Mouse (Mus musculus) megakaryocyte, adult 5-6 weeks (primary cell): ENCODE measurements around the gene Bcl6b. TPM values are rescaled to one million over a fixed set of nuclear protein-coding genes. Genes with fewer than 3 reads are reported as not detected.

Experiments used
- ATAC-seq: 2 replicates; pipeline ENCODE4 v1.8.0; 2016; ENCODE audit warnings: mild to moderate bottlenecking, inconsistent platforms; ENCODE audit not compliant: poor library complexity, severe bottlenecking
- total RNA-seq, 2 experiments: library from RNA; stranded (forward) in 1 of 2; stranded (reverse) in 1 of 2; fragments of 153-499, 151-499 nt in 1 of 2; fragments of 221-1000, 200-1000 nt in 1 of 2; gene quantifications; 2 replicates each; pipeline versions ENCODE4 v1.2.3 to v1.2.4; 2015 to 2017

Bcl6b gene
- total RNA-seq, 2 experiments from 2014 or later: 0.04 TPM; not detected in 1

- ATAC-seq: no peak
These were observed 15.3 kb downstream of the Bcl6b start for GRCm38 (mm10) chr11:70214191-70214855.

DNA sequence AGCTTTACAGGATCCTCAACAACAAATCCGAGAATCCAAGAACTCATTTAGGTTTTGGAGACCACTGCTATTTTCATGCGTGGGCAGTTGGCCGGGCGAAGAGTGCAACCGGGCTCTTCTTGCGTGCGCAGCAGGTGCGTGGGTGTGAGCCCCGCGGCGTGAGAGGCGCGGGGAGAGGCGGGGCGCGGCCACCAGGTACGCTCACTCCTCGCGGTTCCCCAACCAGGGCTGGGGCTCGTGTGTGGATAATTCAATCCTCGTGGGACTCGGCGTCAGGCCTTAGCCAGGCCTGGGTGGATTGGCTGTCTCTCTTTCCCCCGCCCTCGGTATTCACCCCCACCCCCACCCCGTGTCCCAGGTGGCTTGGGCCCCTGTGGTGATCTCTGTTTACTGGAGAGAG lies 15.9 kb downstream of the Bcl6b start:
- ATAC-seq: no peak

- ATAC-seq: no peak
These were observed 16.7 kb downstream of the Bcl6b start for GRCm38 (mm10) chr11:70212896-70213295.

GRCm38 (mm10) chr11:70212423-70212822 lies 17.2 kb downstream of the Bcl6b start, which contains the start of gene Slc16a11:
Gene Slc16a11, plus strand, starts transcription at chr11:70212752.
- no peak for ATAC-seq

GRCm38 (mm10) chr11:70211972-70212371 lies 17.6 kb downstream of the Bcl6b start:
- ATAC-seq: no peak

DNA sequence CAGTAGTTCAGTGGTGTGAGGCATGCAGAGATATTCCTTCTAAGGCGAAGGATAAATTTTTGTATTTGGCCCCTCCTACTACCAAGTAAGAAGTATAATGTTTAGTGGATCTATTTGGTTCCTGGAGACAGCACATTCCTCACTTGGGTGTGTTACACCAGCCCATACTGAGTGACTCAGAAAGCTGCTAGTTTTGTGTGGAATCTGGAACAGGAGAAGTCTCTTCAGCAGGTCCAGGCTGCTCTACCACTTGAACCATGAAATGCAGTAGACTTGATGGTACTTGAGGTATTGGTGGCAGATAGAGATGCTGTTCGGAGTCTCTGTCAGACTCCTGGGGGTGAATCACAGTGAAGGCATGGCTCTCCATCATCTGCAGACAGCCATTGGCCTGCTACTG lies 18.9 kb downstream of the Bcl6b start:
- no peak for ATAC-seq

- no peak for ATAC-seq
These were observed 20.7 kb downstream of the Bcl6b start for GRCm38 (mm10) chr11:70208778-70209388.

DNA sequence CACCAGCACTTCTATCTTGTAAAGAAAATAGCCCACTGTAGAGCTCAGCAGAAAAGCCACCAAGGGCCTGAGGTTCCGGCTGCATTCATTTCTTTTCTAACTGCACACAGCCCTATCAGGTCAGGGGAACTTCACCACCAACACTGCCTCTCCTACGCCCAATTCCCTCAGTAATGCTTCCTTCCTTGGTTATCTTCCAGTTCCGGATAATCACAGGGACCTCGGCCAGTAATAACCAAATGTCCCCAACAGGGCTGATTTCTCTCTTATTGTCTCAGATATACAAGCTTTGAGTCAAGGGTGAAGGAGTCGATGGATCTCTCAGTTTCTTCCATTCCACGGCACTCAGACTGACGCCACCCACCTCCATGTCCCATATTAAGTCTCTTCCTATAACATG lies 22.3 kb downstream of the Bcl6b start:
- no peak for ATAC-seq

DNA sequence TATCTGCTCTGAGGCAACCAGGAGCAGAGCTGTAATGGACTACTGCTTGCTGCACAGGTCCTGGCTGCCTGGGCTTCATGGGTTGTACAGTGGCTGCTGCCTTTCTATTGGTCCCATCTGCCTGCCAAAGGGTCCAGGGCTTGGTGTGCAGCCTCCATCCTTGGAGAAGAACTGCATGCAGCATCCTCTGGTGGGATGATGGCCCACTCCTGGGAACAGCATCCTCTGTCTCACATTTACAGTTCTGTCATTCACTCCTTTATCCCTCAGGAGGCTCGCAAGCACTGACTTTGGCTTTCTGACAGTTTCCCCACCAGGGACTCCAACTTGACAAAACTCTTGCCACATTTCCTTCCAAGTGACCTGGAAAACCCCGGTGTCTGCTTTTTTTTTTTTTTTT lies 22.8 kb downstream of the Bcl6b start:
- no peak for ATAC-seq

DNA sequence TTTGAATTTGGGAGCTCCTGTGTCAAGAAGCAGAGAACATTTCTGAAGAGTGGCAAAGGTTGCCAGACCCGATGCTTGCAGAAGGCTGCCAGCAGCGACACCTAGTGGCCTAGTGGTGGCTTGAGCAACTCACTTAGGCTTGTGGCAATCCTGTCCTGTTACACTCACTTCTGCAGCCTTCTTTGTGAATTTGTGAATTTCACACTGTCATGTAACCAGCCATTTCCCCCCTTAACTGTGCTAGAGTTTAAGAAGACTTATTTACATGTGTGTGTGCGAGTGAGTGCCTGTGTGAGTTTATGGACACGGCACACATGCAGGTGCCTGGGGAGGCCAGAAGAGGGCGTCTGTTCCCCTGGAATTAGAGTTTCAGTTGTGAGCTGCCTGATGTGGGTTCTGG lies 27.9 kb downstream of the Bcl6b start:
- ATAC-seq: peak; percentile 72

DNA sequence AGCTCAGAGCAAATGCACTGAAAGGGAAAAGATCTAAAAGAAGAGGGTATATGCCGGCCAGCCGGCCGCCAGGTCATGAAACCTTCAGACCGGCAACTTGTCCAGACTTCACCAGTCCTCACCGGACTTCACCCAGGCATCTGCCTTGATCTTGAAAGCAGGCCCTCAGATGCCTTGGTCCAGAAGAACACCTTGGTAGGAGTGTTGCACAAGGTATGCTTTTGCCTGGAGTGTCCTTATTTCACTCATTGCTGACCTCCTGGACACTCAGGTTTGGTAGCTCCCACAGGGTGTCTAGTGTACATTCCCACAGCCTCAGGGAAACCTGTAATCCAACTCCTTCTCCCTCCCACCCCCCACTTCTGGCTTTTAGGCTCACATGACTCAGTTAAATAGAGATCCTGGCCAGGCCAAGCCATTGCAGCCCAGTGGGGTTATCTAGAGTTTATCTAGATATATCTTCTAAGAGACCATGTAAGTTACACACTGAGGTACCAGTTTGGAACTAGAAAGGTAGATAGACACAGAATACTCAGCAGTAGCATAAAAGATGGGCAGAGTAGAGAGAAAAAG lies 29.5 kb downstream of the Bcl6b start:
- ATAC-seq: no peak

DNA sequence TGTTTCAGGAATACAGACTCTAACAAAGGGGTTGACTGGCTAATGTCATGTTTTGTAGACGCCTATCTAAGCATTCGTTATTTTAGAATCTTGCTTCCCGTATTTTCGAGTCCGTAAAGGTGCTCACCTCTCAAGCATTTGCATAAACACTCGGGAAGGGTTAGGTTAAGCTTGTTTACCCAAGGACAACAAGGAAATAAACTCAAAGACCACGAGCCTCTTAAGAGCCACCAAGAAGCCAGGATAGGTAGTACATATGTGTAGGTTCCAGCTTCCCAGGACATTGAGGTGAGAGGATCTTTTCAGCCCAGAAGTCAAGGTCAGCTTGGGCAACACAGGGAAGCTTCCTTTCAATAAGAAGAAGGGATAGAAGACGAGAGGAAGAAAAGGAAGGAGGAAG lies 30.5 kb downstream of the Bcl6b start:
- ATAC-seq: no peak

GRCm38 (mm10) chr11:70198332-70198731 lies 31.3 kb downstream of the Bcl6b start:
- ATAC-seq: peak; percentile 33; the same call in 1 of the 2 replicates

GRCm38 (mm10) chr11:70193354-70194285 lies 36.0 kb downstream of the Bcl6b start:
- no peak for ATAC-seq

GRCm38 (mm10) chr11:70192157-70192556 lies 37.4 kb downstream of the Bcl6b start:
- ATAC-seq: no peak

- no peak for ATAC-seq
These were observed 38.4 kb downstream of the Bcl6b start for GRCm38 (mm10) chr11:70191188-70191587.

DNA sequence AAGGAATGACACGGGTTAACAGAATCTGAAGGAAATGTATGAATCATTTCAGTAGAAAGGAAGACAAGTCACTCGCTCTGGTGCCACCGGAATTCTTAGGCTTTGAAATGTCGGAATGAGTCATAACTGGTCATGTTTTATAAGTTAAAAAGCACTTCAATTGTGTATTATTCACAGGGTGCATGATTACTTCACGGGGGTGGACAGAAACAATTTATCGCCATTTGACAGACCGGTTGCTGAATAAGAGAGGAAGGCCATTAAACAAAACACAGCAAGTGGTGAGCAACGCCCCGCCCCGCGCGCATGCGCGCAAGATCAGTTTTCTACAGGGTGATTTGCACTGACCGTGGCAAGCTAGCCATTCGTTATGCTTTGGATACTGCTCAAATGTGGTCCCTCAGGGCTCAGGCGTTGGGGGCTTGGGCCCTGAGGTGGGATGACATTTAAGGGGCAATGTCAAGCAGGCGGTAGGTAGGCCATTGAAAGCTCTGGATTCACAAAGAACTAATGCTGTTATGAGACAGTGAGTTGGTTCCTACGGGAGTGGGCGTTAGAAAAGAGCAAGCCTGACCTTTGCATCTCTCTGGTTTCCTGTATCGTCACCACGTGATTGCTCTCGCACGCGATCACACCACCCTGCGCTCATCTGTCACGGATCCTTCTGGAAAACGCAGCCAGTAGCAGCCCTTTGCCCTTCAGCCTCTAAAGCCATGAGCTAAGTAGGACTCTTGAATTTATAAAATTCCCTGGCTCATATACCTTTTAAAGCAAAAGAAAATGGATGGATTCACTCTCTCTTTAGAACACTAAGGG lies 40.1 kb downstream of the Bcl6b start:
- no peak for ATAC-seq

DNA sequence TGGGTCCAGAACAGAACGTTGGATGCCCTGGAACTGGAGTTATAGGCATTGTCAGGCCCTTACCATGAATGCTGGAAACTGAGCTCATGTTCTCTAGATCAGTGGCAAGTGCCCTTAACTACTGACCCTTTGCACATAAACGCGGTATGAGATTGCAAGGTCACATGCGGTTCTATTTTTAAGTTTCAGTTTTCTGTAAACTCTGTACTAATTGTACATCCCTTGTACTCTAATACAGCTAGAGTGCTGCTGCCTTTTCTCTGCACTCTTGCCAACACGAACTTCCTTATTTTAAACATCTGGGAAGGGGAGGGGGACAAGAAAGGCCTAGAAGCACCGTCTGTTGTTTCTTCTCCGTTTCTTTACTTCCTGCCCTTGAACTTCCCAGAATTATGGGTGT lies 44.5 kb downstream of the Bcl6b start:
- ATAC-seq: no peak

GRCm38 (mm10) chr11:70180496-70180895 lies 49.1 kb downstream of the Bcl6b start:
- no peak for ATAC-seq

GRCm38 (mm10) chr11:70179401-70179800 lies 50.2 kb downstream of the Bcl6b start:
- ATAC-seq: no peak
